Mouse (Mus musculus) embryonic facial prominence, embryonic 11.5 days (tissue): ENCODE data around the gene Elac2. TPM values are rescaled to one million over a fixed set of nuclear protein-coding genes. Genes with fewer than 3 reads are reported as not detected.

Experiments
- ATAC-seq: fragments of 200-750 bp; cut with Nextera tagmentation; replicated peaks from 2 replicates; pipeline ENCODE4 v1.8.0; 2017; ENCODE audit warnings: low read depth; ENCODE audit not compliant: insufficient number of reproducible peaks, low FRiP score, low TSS enrichment
- DNase-seq: peaks from one replicate; pipeline ENCODE4 v3.0.0-alpha.2; 2015; ENCODE audit warnings: low spot score
- H3K27ac ChIP-seq: fragments of 300-500 bp; sonication (generic); replicated peaks from 2 replicates; pipeline ENCODE4 v1.5.1; 2014; ENCODE audit warnings: mild to moderate bottlenecking, low read depth, low read length, control low read depth
- H3K27me3 ChIP-seq: fragments of 300-500 bp; sonication (generic); 2 replicates; pipeline ENCODE4 v1.6.1; 2014; ENCODE audit warnings: mild to moderate bottlenecking, low read length, moderate library complexity, mixed read lengths; ENCODE audit not compliant: control insufficient read depth, insufficient read depth
- H3K36me3 ChIP-seq: fragments of 300-500 bp; sonication (generic); replicated peaks from 2 replicates; pipeline ENCODE4 v1.6.1; 2014; ENCODE audit warnings: low read depth, mild to moderate bottlenecking, low read length, moderate library complexity, mixed read lengths; ENCODE audit not compliant: control insufficient read depth, insufficient read depth
- H3K4me1 ChIP-seq: fragments of 300-500 bp; sonication (generic); 2 replicates; pipeline ENCODE4 v1.6.1; 2014; ENCODE audit warnings: low read length, mixed read lengths; ENCODE audit not compliant: control insufficient read depth, insufficient read depth
- H3K4me2 ChIP-seq: fragments of 300-500 bp; sonication (generic); 2 replicates; pipeline ENCODE4 v1.6.1; 2014; ENCODE audit warnings: low read depth, mild to moderate bottlenecking, control low read depth, low read length, moderate library complexity
- H3K4me3 ChIP-seq: fragments of 300-500 bp; sonication (generic); 2 replicates; pipeline ENCODE4 v1.5.1; 2014; ENCODE audit warnings: low read depth, low read length, control low read depth
- H3K9ac ChIP-seq: fragments of 300-500 bp; sonication (generic); replicated peaks from 2 replicates; pipeline ENCODE4 v1.6.1; 2014; ENCODE audit warnings: mild to moderate bottlenecking, control low read depth, low read length
- H3K9me3 ChIP-seq: fragments of 300-500 bp; sonication (generic); replicated peaks from 2 replicates; pipeline ENCODE4 v1.6.1; 2016; ENCODE audit warnings: mild to moderate bottlenecking, low read length, inconsistent platforms, mixed read lengths; ENCODE audit not compliant: control insufficient read depth
- WGBS: fragments of 180-500 bp; shearing (Covaris S2); extraction: QIAGEN DNeasy Blood & Tissue Kit; methylation state at CpG from one replicate; pipeline ENCODE4 v1.1.7; 2014; 5-methylcytosine and 5-hydroxymethylcytosine counted together
- polyA plus RNA-seq: library from polyadenylated mRNA; unstranded; fragments of >200 nt; fragmentation: Nextera tagmentation; extraction: Ambion mirVana; gene quantifications from 2 replicates; pipeline ENCODE4 v1.2.1, GENCODE M21; 2014

Gene Elac2
- 33.4 and 33.9 TPM in 2 replicates for polyA plus RNA-seq

DNA sequence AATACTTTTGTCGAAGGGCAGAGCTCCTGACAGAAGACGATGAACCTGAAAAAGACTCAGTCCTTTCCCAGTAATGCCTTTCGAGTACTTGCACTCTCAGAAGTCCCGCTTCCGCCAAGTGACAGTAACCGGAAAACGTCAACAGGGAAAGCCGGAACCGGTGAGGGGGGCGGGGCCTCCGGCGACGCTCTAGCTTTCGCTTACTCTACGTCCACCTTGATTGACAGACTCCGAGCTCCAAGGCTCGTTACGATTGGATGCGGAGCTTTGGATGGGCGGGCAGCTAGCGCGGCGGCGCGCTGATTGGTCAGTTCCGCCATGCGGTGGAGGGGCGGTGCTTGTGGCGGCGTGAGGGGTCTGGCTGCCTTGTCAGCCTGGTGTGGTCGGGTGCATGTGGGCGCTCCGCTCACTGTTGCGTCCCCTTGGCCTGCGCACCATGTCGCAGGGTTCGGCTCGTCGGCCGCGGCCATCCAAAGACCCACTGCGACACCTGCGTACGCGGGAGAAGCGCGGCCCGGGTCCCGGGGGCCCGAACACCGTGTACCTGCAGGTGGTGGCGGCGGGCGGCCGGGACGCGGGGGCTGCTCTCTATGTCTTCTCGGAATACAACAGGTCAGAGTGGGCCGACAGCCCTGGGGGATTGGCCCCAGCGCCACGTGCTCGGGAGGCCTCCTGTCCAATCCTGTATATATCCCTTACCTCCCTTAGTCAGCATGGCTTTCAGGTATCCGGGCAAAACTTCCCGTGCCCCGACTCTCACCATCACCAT lies at the start of gene Elac2:
TSS of gene Elac2 (plus strand) at position 319 of the 769 bp plus-strand sequence.
- Histone ChIP-seq H3K4me1 (no peaks in the 10 kb centered on the region; the same call in 1 of the 2 replicates), H3K4me3 (peak within 1 kb of the TSS; percentile 92), H3K36me3 (no peaks in the 10 kb centered on the region; the same call in 1 of the 2 replicates), H3K9me3 (no peaks in the 10 kb centered on the region), H3K27me3 (no peaks in the 10 kb centered on the region), H3K4me2 (peak within 1 kb of the TSS; percentile 88), H3K27ac (0 out of 2 replicates have a peak within 1 kb of the TSS, but pooled peaks have one; percentile 13), H3K9ac (peak within 1 kb of the TSS; percentile 75)
- WGBS = under 1% methylated on average over 65 of the region's 65 CpGs
- DNase-seq (peak; percentile 99), ATAC-seq (peak; percentile 99)

DNA sequence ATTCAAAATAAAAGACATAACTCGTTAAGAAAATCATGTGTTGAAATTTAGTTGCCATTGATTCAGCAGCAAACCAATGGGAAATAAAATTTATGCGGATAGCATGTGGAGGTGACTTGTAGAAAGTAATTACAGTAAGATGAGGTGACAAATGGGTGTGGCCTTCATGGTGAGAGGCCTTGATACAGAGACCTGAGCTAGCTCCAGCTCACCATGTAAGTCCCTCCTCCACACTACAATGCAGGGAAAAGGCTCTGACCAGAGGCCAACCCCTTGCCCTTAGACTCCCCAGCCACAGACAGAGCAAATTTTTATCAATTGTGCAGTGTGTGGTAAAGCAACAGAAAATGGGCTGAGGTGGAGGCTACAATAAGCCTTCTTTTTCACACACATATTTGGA lies 49.7 kb upstream of the Elac2 start:
- Histone ChIP-seq H3K4me3 (no peak overlapping the region), H3K9ac (no peak overlapping the region), H3K4me1 (no peaks in the 10 kb centered on the region), H3K4me2 (no peak overlapping the region), H3K27me3 (no peaks in the 10 kb centered on the region), H3K36me3 (no peaks in the 10 kb centered on the region), H3K27ac (no peak overlapping the region), H3K9me3 (no peaks in the 10 kb centered on the region)
- ATAC-seq = no peak
- 95% methylated on average over 2 of the region's 2 CpGs for WGBS
- no peak for DNase-seq

DNA sequence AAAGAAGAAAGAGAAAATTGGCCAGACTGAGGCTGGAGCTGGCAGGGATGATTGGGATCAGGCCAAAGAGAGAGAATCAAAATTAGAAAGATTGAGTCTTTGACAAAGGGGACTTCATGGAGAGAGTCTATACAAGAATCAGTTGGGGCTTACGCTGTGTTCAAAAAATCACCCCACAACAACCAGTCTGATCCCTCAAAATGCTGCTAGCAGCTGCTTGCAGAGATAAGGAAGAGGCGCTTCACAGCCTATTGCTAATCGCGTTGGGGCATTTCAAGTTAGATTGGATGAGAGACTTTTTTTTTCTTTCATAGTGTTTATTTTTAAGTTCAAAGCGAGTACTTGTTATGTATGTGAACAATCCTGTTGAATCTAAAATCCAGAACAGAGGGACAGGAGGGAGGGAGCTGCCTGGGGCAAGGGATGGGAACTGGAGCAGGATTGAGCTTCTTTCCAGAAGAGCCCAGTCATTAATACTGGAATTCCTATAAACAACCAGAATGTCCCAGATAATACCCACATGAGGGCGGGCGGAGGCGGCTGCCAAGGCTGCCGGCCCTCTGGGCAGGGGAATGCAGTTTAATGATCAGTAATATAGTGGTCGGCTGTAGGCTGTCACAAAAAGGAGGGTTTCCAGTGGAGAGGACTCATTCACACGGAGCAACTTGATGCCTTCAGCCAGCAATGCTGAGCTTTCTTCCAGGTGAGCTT lies 47.6 kb upstream of the Elac2 start:
- WGBS = 65% methylated on average over 11 of the region's 11 CpGs
- H3K4me1 ChIP-seq = no peaks in the 10 kb centered on the region
- H3K4me3 ChIP-seq = no peak overlapping the region
- H3K4me2 ChIP-seq = no peak overlapping the region
- no peaks in the 10 kb centered on the region for H3K9me3 ChIP-seq
- no peaks in the 10 kb centered on the region for H3K27me3 ChIP-seq
- ATAC-seq (no peak), DNase-seq (no peak)
- H3K27ac ChIP-seq = no peak overlapping the region
- H3K36me3 ChIP-seq = no peaks in the 10 kb centered on the region
- no peak overlapping the region for H3K9ac ChIP-seq

DNA sequence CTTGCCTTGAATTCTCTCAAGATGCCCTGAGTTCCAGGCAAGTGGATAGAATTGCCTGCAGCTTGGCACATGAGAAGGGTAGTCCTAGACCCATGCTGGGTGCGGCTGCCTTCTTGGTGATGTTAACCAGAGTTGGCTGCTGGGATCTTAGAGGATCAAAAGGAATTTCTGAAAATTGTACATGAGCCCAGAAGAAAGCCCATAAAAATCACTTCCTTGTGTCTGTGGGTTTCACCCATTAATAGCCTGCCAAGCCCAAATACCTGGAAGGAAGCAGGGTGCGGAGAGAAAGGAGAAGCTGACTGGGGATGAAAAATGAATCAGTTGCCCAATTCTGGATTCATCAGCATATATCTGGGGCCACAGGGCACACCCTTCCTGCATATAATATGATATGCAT lies 41.6 kb upstream of the Elac2 start:
- no peaks in the 10 kb centered on the region for H3K9me3 ChIP-seq
- no peak overlapping the region for H3K4me2 ChIP-seq
- 70% methylated on average over 2 of the region's 2 CpGs for WGBS
- no peak for ATAC-seq
- no peak overlapping the region for H3K9ac ChIP-seq
- no peaks in the 10 kb centered on the region for H3K4me1 ChIP-seq
- DNase-seq = peak; percentile 9
- no peaks in the 10 kb centered on the region for H3K36me3 ChIP-seq
- H3K4me3 ChIP-seq = no peak overlapping the region
- H3K27ac ChIP-seq = no peak overlapping the region
- H3K27me3 ChIP-seq = no peaks in the 10 kb centered on the region

DNA sequence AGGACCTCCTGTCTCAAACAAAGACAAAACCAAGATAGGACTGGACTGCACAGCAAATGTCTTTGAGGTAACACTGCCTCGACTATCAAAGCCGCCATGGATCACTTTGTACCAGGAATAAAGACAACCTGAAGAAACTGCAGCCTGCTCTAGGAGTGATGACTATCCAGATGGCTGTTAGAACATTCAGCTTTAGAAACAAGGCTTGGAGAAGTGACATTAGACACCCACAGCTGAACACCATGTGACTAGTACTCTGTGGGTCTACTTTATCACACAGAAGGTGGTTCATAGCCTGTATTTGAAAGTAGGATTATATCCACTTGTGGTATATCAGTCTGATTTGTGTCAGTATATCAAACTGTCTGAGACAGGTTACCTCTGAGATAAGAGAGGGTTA lies 37.6 kb upstream of the Elac2 start:
- H3K4me2 ChIP-seq = no peak overlapping the region
- WGBS = 87% methylated on average over 2 of the region's 2 CpGs
- H3K9me3 ChIP-seq = no peaks in the 10 kb centered on the region
- no peaks in the 10 kb centered on the region for H3K4me1 ChIP-seq
- H3K9ac ChIP-seq = no peak overlapping the region
- DNase-seq (no peak), ATAC-seq (no peak)
- H3K27ac ChIP-seq = no peak overlapping the region
- H3K4me3 ChIP-seq = no peak overlapping the region
- H3K36me3 ChIP-seq = no peaks in the 10 kb centered on the region
- H3K27me3 ChIP-seq = no peaks in the 10 kb centered on the region

DNA sequence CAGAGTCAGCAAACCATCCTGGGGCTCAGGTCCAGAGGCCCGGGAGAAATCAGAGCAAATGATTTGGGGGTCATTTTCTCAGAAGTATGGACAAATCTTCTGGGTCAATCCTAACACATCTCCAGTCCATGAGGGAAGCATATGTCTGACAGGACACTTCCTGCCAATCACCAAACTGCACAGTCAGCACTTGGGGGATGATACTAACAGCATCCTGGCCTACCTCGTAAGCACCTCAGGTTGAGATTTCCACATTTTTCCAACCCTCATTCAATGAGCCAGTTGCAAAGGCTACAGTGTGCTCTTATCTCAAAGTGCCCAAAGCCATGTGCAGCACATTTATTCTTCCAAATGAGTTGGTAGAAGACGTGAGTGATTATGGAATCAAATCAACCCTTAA lies 29.1 kb upstream of the Elac2 start:
- Histone ChIP-seq H3K4me3 (no peak overlapping the region), H3K9ac (no peak overlapping the region), H3K36me3 (no peaks in the 10 kb centered on the region), H3K9me3 (no peaks in the 10 kb centered on the region), H3K4me1 (no peaks in the 10 kb centered on the region), H3K27me3 (no peaks in the 10 kb centered on the region), H3K4me2 (no peak overlapping the region), H3K27ac (no peak overlapping the region)
- ATAC-seq (no peak), DNase-seq (no peak)
- 73% methylated on average over 3 of the region's 3 CpGs for WGBS

DNA sequence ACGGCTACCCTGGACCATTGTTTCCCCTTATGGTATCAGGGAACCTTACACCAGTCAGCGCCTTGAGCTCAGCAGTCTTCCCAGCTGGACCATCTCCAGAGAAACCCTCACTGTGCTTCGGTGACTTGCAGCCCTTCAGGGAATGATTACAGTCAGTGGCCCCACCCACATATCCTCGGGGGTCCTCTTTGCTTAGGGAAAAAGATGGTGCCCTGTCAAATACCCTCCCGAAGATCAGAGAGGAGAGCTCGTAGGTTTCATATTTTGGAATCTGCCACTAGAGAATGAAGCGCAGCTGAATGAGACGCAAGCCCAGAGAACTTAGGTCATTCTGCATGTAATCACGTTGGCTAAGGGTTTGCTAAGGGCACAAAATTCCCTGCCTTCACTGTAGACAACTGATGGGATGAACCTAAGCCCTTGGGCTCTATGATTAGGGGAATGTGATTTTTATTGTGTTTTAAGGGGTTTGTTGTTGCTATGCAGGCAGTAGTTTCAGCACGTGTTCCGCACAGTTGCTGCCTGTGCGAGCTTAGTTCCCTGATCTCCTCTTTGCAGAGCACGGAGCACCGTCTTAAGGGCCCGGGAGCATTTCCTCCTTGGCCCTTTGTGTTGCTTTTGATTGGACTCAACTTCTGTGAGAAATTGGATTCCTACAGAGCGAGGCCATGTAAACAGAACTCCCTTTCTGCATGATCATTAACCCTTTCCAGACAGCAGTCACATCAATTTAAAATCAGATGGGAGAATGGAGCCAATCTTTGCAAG lies 21.7 kb upstream of the Elac2 start:
- ATAC-seq (0 out of 2 replicates have a peak, but pooled peaks have one; percentile 39), DNase-seq (peak; percentile 71)
- 2% methylated on average over 16 of the region's 16 CpGs for WGBS
- Histone ChIP-seq H3K27me3 (no peaks in the 10 kb centered on the region), H3K27ac (no peak overlapping the region; the same call in 1 of the 2 replicates), H3K4me2 (peak overlapping the region; percentile 14; the same call in 1 of the 2 replicates), H3K9ac (no peak overlapping the region), H3K4me3 (no peak overlapping the region), H3K4me1 (no peaks in the 10 kb centered on the region), H3K9me3 (no peaks in the 10 kb centered on the region), H3K36me3 (no peaks in the 10 kb centered on the region)
